Mouse (Mus musculus) megakaryocyte, embryonic 14.5 days (primary cell): Measurements from ENCODE around the gene Chka.

Source experiments
- FLI1 ChIP-seq: IDR thresholded peaks from 2 replicates; pipeline ENCODE4 v1.6.1; 2012; ENCODE audit warnings: low read length, inconsistent platforms, mixed read lengths
- GATA1 ChIP-seq: IDR thresholded peaks from 3 replicates; pipeline ENCODE4 v1.6.1; 2012; ENCODE audit warnings: mixed read lengths, low read length, inconsistent platforms, borderline replicate concordance

- TF ChIP-seq FLI1 (no peak), GATA1 (no peak)
Observed at GRCm38 (mm10) chr19:3819899-3820444, 31.6 kb upstream of the Chka start.
